11 mouse cellular contexts compared by ENCODE assay signal in the genomic region with DNA sequence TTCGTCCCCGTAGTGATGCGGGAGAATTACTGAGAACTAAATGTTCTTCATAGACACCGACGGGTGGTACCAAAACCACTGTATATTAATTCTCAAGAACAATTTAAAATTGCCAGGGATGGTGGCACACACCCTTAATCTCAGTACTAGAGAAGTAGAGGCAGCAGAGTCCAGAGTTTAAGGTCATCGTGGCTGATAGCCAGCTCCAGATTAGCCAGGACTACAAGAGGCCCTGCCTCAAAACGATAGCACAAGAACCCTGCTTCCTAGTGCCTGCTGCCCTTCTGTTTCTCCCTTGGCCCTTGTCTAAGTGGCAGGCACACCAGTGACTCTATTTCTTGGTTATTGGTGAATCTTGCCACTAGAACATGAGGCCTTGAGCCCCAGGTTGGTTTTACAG.
"Had no signal": no experiment of that assay in that cellular context is flagged by ENCODE, and none has a peak within 500 bp of the region (broad histone marks: within the 10 kb centered on the region; RNA-seq: fewer than 3 reads in every experiment).

No protein-coding gene starts in this region.

- H3K27ac ChIP-seq: limb, embryonic 12.5 days; limb, embryonic 15.5 days had no signal

- H3K36me3 ChIP-seq: limb, embryonic 12.5 days; limb, embryonic 15.5 days had no signal

- DNase-seq: left cerebral cortex, postnatal 4 days; lung, adult 2 months; lung, postnatal 4 days; midbrain, embryonic 14.5 days; right cerebral cortex, adult 18-20 months; right cerebral cortex, postnatal 14 days; right cerebral cortex, postnatal 4 days; thymus, adult 18-20 months; thymus, postnatal 36 days had no signal

- H3K9me3 ChIP-seq: limb, embryonic 12.5 days; limb, embryonic 15.5 days had no signal
